Mouse (Mus musculus): ENCODE results near the gene Gab2. TPM values are rescaled to one million over a fixed set of nuclear protein-coding genes. Genes with fewer than 3 reads are reported as not detected.
A peak's percentile ranks its signal among the peaks of the same experiment; 100 is the strongest.

The Gab2 gene
- total RNA-seq (2021), result 10 to 100 TPM; 15.9 to 18.0 TPM
- long read RNA-seq, experiment 1, partial matches to known transcripts, result 0 of 4 reads
- long read RNA-seq, experiment 1, other reads (novel, unspliced or antisense), result 4 of 4 reads
- long read RNA-seq, experiment 2, full-length matches to known transcripts, result 3 of 6 reads
- long read RNA-seq, experiment 2, partial matches to known transcripts, result 0 of 6 reads
- long read RNA-seq, experiment 2, other reads (novel, unspliced or antisense), result 3 of 6 reads

DNA sequence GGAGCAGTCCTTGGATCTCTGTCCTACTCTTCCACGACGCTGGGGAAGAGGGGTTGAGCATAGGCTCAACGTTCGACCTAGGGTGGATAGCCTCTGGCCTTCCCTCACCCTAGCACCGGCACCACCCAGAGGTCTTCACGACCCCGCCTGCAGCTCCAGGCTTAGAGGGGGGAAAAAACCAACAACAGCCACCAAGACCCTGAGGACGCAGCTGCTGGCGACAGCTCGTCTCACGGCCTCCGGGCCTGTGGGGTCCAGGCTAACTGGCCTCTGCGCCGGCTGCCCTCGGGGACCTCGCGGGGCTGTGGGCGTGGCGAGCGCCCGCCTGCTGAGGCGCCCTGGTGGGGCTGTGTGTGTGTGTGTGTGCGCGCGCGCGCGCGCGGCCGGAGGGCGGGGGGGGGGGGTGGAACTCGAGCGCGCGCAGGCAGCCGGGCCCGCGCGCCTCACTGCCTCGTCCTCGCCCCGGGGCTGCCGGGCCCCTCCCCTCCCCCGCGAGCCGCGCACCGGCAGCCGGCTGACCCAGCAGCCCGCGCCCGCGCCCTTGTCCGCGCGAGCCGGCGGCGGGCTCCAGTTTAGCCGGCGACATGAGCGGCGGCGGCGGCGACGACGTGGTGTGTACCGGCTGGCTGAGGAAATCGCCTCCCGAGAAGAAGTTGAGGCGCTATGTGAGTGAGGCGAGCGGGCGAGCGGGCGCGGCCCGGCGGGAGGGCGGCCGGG lies at the start of gene Gab2:
Gab2 (plus strand) TSS at position 345 of the 717 bp plus-strand sequence.
- DNase-seq (ENCODE audit: low spot score in 2 of 2), result peak; percentile 70 to 82

DNA sequence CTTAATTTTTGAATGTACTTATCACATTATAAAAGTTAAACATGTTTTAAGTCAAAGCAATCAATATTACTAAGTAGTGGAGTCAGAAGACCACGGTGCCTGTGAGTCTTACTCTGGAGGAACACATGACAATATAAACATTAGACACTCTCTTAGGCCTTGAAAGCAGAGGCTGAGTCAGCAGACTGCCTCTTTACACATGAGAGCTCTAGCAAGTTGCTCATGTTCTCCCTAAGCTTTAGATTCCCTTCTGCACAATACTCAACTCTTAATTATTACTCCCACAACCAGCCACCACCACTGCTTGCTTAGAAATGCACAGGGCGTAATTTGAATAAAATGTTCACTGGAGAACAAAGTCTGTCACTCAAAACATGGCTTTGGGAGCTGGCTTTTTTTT lies 49.0 kb upstream of the Gab2 start:
- DNase-seq (ENCODE audit: low spot score in 2 of 2), result no peak

DNA sequence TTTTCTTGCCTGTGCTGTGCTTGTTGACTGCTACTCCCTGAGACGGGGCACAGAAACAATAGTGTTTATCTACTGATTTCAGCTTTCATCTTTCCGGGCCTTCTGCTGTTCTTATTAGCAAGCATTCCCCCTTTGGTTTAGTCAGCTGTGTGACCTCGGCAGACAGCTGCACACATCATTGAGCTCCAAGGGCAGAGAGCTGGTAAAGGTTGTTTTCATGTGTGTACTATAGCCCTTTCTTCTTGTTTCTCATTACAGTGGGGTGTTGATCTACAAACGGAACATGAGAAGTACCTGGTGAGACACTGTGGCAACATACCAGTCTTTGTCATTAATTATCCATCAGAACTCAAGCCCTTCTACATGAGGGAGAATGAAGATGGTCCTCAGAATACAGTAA lies 41.7 kb upstream of the Gab2 start:
- DNase-seq (ENCODE audit: low spot score in 2 of 2), result no peak

DNA sequence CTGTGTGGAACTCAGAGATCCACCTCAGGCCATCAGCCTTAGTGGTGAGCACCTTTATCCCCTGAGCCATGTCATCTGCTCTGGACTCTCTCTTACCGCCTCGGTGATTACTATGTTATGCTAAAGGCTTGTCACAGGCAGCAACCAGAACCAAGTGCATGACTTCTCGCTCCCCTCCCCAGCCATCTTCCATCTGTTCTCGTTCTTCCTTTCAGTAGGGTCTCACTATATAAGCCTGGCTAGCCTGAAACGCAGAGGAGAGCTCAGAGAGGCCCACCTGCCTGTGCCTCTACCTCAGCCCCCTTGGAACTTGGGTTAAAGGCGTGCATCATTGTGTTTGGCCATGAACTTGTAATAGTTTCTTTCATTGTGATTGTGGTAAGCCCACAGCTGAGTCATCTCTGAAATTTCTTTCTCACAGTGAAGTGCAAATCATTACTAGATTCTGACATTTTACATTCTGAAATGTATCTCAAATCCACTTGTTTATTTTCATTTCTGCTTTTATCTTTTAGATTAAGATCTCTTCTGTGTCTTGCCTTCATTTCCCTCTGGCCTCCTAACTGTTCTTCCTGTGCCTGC lies 39.4 kb upstream of the Gab2 start:
- no peak for DNase-seq (ENCODE audit: low spot score in 2 of 2)

- no peak for DNase-seq (ENCODE audit: low spot score in 2 of 2)
Measured at GRCm38 (mm10) chr7:97042981-97043380, 38.4 kb upstream of the Gab2 start.

- DNase-seq (ENCODE audit: low spot score in 2 of 2), result no peak
Measured at GRCm38 (mm10) chr7:97060966-97061365, 20.4 kb upstream of the Gab2 start.

- DNase-seq (ENCODE audit: low spot score in 2 of 2), result no peak
Measured at GRCm38 (mm10) chr7:97071512-97071911, 9.9 kb upstream of the Gab2 start.

DNA sequence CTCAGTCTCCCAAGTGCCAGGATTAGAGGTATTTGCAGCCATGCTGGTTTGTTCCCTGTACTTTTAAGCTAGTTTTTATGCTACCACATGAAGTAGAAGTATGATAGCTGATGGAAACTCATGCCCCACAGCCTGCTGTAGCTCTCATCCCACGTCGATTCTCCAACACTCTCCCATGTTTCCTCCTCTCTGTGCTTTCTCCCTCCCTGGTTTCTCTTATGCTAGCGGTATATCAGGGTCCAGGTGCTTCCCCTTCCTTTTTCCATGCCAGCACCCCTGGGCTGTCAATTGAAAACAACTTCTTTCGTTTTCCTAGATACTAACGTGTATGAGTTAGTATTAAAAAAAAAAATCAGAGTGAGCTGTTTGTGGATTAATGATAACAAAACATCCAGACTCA lies 9.3 kb upstream of the Gab2 start:
- DNase-seq (ENCODE audit: low spot score in 2 of 2), result no peak

GRCm38 (mm10) chr7:97074974-97075373 lies 6.4 kb upstream of the Gab2 start:
- DNase-seq (ENCODE audit: low spot score in 2 of 2), result no peak

- no peak for DNase-seq (ENCODE audit: low spot score in 2 of 2)
Measured at GRCm38 (mm10) chr7:97076977-97077376, 4.4 kb upstream of the Gab2 start.

GRCm38 (mm10) chr7:97078685-97079084 lies 2.7 kb upstream of the Gab2 start:
- no peak for DNase-seq (ENCODE audit: low spot score in 2 of 2)

GRCm38 (mm10) chr7:97079145-97079544 lies 2.2 kb upstream of the Gab2 start:
- peak in 1 of 2 experiments; percentile 26 for DNase-seq (ENCODE audit: low spot score in 2 of 2)

DNA sequence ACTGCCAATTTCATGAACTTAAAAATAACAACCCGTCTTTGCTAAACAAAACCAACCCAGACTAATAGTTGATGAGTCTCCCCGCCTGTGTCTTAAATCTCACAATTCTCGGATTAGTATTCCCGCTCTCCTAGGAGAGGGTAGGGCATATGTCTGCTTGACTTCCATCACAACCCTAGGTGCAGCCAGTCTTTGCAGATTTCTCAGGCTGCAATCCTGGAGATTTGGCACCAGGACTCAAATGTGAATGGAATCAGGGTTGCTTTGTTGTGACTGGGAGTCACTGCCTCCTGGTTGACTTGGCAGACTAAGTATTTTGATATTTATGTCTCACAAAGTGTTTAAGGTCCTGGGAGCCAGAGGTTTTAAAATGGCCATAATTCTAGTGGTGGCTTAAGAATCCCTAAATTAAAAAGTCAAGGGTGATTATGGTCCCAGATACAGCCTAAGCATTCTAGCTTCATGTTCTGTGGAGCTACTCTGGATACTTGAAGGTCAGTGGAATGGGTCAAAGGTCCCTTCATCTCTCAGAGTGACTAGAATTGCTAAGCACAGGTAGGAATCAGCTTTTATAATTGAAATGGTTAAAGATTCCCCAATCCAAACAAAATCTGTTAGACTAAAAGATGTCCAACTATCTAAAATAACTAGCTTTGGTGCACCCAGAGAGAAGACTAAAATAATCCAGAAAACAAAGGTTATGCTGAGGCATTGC lies 1.6 kb upstream of the Gab2 start:
- no peak for DNase-seq (ENCODE audit: low spot score in 2 of 2)

- DNase-seq (ENCODE audit: low spot score in 2 of 2), result no peak
Measured at GRCm38 (mm10) chr7:97080621-97081241, 655 bp upstream of the Gab2 start.

DNA sequence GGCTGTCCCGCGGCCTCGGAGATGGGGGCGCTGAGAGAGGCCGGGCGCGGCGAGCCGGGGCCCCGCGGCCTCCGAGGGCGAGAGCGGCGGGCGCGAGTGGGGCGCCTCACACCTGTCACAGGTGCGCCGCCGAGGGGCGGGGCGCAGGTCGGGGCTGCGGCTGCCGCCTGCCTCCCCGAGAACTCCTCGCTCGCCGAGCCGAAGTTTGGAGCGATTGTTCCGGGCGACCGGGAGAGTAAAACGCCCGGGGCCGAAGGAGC lies 503 bp downstream of the Gab2 start:
- DNase-seq (ENCODE audit: low spot score in 2 of 2), result no peak

GRCm38 (mm10) chr7:97082219-97083101 lies 1.1 kb downstream of the Gab2 start:
- DNase-seq (ENCODE audit: low spot score in 2 of 2), result peak; percentile 28 to 64

DNA sequence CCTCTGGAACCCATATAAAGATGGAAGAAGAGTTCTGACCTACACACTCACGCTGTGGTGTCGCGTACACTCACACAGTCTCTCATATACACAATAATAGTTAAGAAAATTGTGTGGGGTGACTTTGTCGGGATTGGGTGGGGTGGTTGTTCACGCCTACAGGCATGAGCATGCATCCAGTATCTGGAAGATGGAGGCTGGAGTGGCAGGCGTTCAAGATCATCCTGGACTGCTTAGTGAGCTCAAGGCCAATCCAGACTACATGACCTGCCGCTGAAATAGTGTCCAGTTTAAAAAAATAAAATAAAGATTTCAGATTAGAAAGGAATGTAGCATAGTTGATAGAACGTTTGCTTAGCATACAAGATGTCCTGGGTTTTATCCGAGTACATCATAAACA lies 2.2 kb downstream of the Gab2 start:
- no peak for DNase-seq (ENCODE audit: low spot score in 2 of 2)

- no peak for DNase-seq (ENCODE audit: low spot score in 2 of 2)
Measured at GRCm38 (mm10) chr7:97084181-97084580, 2.8 kb downstream of the Gab2 start.

DNA sequence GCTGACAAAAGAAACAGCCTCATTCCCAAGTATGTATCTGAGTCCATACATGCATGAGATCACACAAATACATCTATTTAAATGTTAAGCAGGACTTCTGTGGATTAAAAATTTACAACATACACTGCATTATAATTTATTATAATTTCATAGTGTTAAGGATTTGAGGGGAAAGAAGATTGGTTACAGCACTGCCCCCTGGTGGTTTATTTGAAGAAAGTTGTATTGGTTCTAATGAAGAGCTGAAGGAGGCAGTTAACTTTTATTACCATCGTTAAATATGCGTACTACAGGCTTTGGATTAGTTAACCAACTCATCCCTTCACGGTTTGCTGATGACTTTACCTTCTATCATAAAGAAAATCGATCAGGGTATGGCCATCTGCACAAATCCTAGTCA lies 3.9 kb downstream of the Gab2 start:
- DNase-seq (ENCODE audit: low spot score in 2 of 2), result no peak

DNA sequence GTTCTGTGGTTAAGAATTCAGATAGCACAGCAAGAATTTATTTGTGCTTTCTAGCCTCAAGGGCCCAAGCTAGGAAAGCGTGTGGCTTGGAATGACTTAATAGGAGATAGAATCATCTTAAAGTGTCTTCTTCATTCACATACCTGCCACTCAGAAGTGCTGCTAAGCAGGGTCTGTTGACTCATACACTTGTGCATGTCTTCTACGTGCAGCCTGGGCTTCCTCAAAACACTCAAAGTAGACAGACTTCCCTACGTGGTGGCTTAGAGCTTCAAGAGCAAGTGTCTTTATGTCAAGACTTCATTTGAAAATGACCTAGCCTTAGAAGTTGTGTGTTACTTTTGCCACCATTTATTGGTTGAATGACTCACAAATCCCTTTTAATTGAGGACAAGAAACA lies 12.9 kb downstream of the Gab2 start:
- no peak for DNase-seq (ENCODE audit: low spot score in 2 of 2)

DNA sequence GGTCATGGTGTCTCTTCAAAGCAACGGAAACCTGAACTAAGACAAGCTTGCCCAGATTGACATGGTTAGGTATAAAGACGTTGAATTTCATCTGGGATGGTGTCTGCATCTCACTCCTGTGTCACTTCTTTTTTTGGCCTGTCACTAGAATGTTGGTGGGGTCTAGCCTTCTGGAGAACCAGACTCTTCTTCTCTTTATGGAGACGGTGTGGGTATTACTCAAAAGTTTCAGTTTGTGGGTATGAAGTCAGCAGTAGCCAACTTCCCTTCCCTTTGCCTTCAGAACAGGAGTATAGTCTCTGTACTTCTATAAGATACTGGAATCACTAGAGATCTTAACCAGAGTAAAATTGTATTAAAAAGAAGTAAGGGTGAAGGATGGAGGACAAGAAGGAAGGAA lies 26.7 kb downstream of the Gab2 start:
- DNase-seq (ENCODE audit: low spot score in 2 of 2), result no peak

Measured in gastrocnemius, postnatal 4 days (tissue).